Mouse (Mus musculus) intestine, embryonic 14.5 days (tissue): ENCODE data around the gene Usp49. TPM values are rescaled to one million over a fixed set of nuclear protein-coding genes. Genes with fewer than 3 reads are reported as not detected.

ENCODE experiments used
- polyA plus RNA-seq: library from polyadenylated mRNA; unstranded; fragments of >200 nt; fragmentation: Nextera tagmentation; extraction: Ambion mirVana; gene quantifications from 2 replicates; pipeline ENCODE4 v1.2.1, GENCODE M21; 2014

Usp49 gene
- polyA plus RNA-seq, 1 experiment from 2014 or later = 6.5 TPM

Other genes starting within 250 kb of the Usp49 start
- gene Guca1b, start 245.3 kb upstream of the Usp49 start, polyA plus RNA-seq = 0.32 and 0.37 TPM in 2 replicates
- 2.5 and 3.1 TPM in 2 replicates for gene Guca1a, start 230.1 kb upstream of the Usp49 start, polyA plus RNA-seq
- gene AI661453, start 194.1 kb upstream of the Usp49 start, polyA plus RNA-seq = 3.4 and 4.4 TPM in 2 replicates
- 0.22 and 0.24 TPM in 2 replicates for gene 1700001C19Rik, start 193.3 kb upstream of the Usp49 start, polyA plus RNA-seq
- gene Taf8, start 128.4 kb upstream of the Usp49 start, polyA plus RNA-seq = 21.5 and 25.0 TPM in 2 replicates
- gene Ccnd3, start 125.6 kb upstream of the Usp49 start, polyA plus RNA-seq = 450 and 457 TPM in 2 replicates
- gene Bysl, start 19.2 kb upstream of the Usp49 start, polyA plus RNA-seq = 25.7 and 27.4 TPM in 2 replicates
- 45.2 and 48.2 TPM in 2 replicates for gene Med20, start 19.1 kb upstream of the Usp49 start, polyA plus RNA-seq
- gene Gm20517, start 19.1 kb upstream of the Usp49 start, polyA plus RNA-seq = 1.6 and 1.8 TPM in 2 replicates
- gene Tomm6, start 57.7 kb downstream of the Usp49 start, polyA plus RNA-seq = 455 and 463 TPM in 2 replicates
- 4.8 and 5.3 TPM in 2 replicates for gene Frs3, start 58.3 kb downstream of the Usp49 start, polyA plus RNA-seq
- gene Gm21981, start 63.8 kb downstream of the Usp49 start, polyA plus RNA-seq = 0.90 and 1.4 TPM in 2 replicates
- 0.52 and 0.53 TPM in 2 replicates for gene Prickle4, start 64.0 kb downstream of the Usp49 start, polyA plus RNA-seq
- gene Pgc, start 96.2 kb downstream of the Usp49 start, polyA plus RNA-seq = 2.1 and 2.6 TPM in 2 replicates
- gene Tfeb, start 106.3 kb downstream of the Usp49 start, polyA plus RNA-seq = 9.3 and 13.6 TPM in 2 replicates
- 31.7 and 34.1 TPM in 2 replicates for gene Mdfi, start 204.0 kb downstream of the Usp49 start, polyA plus RNA-seq